Mouse (Mus musculus): ENCODE data around the gene Rab7b. TPM values are rescaled to one million over a fixed set of nuclear protein-coding genes. Genes with fewer than 3 reads are reported as not detected.

The Rab7b gene
- polyA plus RNA-seq, 1 experiment from 2014 or later = 1.6 TPM

DNA sequence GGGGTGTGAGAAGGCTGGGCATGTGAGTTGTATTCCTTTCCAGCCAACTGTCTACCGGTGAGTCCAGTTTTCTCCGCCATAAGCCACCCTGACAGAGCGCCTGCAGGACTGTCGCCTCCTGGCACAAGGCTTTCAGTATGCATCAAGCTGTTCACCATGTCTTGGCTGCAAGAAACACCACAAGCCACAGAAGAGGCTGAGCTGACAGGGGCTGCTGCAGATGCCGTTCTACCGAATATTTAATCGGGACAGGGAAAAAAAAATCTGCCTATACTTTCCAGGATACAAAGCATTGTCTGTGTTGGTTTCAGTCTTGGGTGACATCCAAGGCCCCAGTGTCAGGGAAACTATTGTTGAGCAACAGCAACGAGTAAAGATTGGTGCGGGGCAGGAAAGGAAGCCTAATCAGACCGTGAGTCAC, 63.4 kb downstream of the Rab7b start:
- no peaks in the 10 kb centered on the region for H3K9me3 ChIP-seq (ENCODE audit: control insufficient read depth, low read length)
- H3K27me3 ChIP-seq (ENCODE audit: control insufficient read depth, insufficient read depth, low read length) = no peaks in the 10 kb centered on the region
- 59% methylated on average over 10 of the region's 10 CpGs for WGBS
- H3K4me3 ChIP-seq (replicated peaks; ENCODE audit: low read depth, low read length) = no peak overlapping the region
- H3K36me3 ChIP-seq (ENCODE audit: control insufficient read depth, insufficient read depth, low read length) = no peaks in the 10 kb centered on the region
- no peak overlapping the region for H3K4me2 ChIP-seq (ENCODE audit: low read length)
- no peak for ATAC-seq (ENCODE audit: low FRiP score, low TSS enrichment)
- H3K27ac ChIP-seq (replicated peaks; ENCODE audit: low read depth, low read length) = no peak overlapping the region
- peak; percentile 29 for DNase-seq
- H3K4me1 ChIP-seq (ENCODE audit: control insufficient read depth, insufficient read depth, low read length) = no peaks in the 10 kb centered on the region
- no peak overlapping the region for H3K9ac ChIP-seq (replicated peaks; ENCODE audit: low read length)

GRCm38 (mm10) chr1:131754212-131754829, 65.8 kb downstream of the Rab7b start:
- H3K27ac ChIP-seq (replicated peaks; ENCODE audit: low read depth, low read length) = no peak overlapping the region

DNA sequence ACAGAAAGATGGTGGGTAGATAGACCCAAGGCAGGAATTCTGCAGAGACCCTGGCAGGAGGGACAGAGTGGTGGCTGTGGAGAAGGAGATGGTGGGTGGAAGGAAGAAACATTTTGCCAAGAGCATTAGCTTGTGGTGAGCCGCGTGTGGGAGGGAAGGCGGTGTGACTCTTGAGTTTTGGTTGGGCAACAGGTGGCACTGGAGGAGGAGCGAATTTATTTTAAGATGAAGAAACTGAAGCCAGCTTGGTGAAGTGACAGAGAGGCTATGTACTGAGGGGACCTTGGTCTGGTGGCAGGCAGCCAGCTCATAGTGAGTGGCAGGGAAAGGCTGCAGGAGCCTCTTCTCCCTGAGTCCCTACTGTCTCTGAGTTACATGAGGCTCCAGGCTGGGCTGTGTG, 66.4 kb downstream of the Rab7b start:
- DNase-seq = no peak
- WGBS = 92% methylated on average over 4 of the region's 4 CpGs

More at GRCm38 (mm10) chr1:131754212-131754829, 65.8 kb downstream of the Rab7b start:
- Histone ChIP-seq H3K4me3 (replicated peaks; ENCODE audit: low read depth, low read length) (no peak overlapping the region), H3K4me2 (ENCODE audit: low read length) (no peak overlapping the region), H3K9ac (replicated peaks; ENCODE audit: low read length) (no peak overlapping the region), H3K27me3 (ENCODE audit: control insufficient read depth, insufficient read depth, low read length) (no peaks in the 10 kb centered on the region), H3K9me3 (ENCODE audit: control insufficient read depth, low read length) (no peaks in the 10 kb centered on the region), H3K4me1 (ENCODE audit: control insufficient read depth, insufficient read depth, low read length) (no peaks in the 10 kb centered on the region; the same call in 1 of the 2 replicates), H3K36me3 (ENCODE audit: control insufficient read depth, insufficient read depth, low read length) (no peaks in the 10 kb centered on the region)
- no peak for DNase-seq
- WGBS = 86% methylated on average over 3 of the region's 3 CpGs
- ATAC-seq (ENCODE audit: low FRiP score, low TSS enrichment) = no peak

DNA sequence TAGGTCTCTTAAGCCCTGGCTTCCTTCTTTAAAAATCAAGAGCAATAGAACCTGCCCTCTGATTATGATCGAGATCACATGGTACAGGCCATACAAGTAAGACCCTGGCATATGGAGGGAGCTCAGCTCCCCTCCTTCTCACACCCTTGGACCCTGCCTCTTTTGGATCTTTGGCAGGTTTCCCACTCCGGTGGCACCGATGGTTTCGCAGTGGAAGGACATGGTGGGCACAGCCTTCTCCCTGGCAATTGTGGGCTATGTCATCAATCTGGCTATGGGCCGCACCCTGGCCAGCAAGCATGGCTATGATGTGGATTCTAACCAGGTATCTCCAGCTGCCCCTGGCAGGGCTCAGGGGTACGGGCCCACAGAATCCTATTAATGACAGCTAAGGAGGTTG, 68.7 kb downstream of the Rab7b start:
- 95% methylated on average over 6 of the region's 6 CpGs for WGBS

More for the DNA sequence above, 66.4 kb downstream of the Rab7b start:
- Histone ChIP-seq H3K9me3 (ENCODE audit: control insufficient read depth, low read length) (no peaks in the 10 kb centered on the region), H3K36me3 (ENCODE audit: control insufficient read depth, insufficient read depth, low read length) (no peaks in the 10 kb centered on the region), H3K4me3 (replicated peaks; ENCODE audit: low read depth, low read length) (no peak overlapping the region), H3K4me1 (ENCODE audit: control insufficient read depth, insufficient read depth, low read length) (no peaks in the 10 kb centered on the region; the same call in 1 of the 2 replicates), H3K27ac (replicated peaks; ENCODE audit: low read depth, low read length) (no peak overlapping the region), H3K27me3 (ENCODE audit: control insufficient read depth, insufficient read depth, low read length) (no peaks in the 10 kb centered on the region), H3K9ac (replicated peaks; ENCODE audit: low read length) (no peak overlapping the region), H3K4me2 (ENCODE audit: low read length) (no peak overlapping the region)
- no peak for ATAC-seq (ENCODE audit: low FRiP score, low TSS enrichment)

DNA sequence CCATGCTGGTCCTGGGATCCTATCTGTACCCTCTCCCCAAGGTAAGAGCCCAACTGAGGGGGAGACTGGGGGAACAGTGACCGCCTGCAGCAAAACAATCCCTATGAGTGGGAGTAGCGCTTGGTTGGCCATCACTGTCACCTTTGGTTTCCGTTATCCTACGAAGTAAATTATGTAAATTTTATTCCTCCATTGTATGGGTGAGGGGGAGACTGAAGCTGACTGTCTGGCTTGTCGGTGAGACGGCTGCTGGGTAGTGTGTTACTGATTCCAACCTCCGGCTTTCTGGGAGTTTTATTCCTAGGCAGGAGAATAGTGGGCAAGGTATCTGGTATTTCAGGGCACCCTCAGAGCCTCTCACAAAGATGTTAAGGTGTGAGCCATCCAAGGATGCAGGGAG, 70.3 kb downstream of the Rab7b start:
- no peaks in the 10 kb centered on the region for H3K27me3 ChIP-seq (ENCODE audit: control insufficient read depth, insufficient read depth, low read length)
- H3K9me3 ChIP-seq (ENCODE audit: control insufficient read depth, low read length) = no peaks in the 10 kb centered on the region
- 28% methylated on average over 7 of the region's 7 CpGs for WGBS
- no peak overlapping the region for H3K4me2 ChIP-seq (ENCODE audit: low read length)
- no peak overlapping the region for H3K9ac ChIP-seq (replicated peaks; ENCODE audit: low read length)
- ATAC-seq (ENCODE audit: low FRiP score, low TSS enrichment) (no peak), DNase-seq (no peak)
- no peak overlapping the region for H3K27ac ChIP-seq (replicated peaks; ENCODE audit: low read depth, low read length)
- H3K4me3 ChIP-seq (replicated peaks; ENCODE audit: low read depth, low read length) = no peak overlapping the region
- no peaks in the 10 kb centered on the region for H3K36me3 ChIP-seq (ENCODE audit: control insufficient read depth, insufficient read depth, low read length)
- H3K4me1 ChIP-seq (ENCODE audit: control insufficient read depth, insufficient read depth, low read length) = no peaks in the 10 kb centered on the region; the same call in 1 of the 2 replicates

More for the DNA sequence above, 68.7 kb downstream of the Rab7b start:
- no peak overlapping the region for H3K4me3 ChIP-seq (replicated peaks; ENCODE audit: low read depth, low read length)
- ATAC-seq (ENCODE audit: low FRiP score, low TSS enrichment) (no peak), DNase-seq (no peak)
- H3K27ac ChIP-seq (replicated peaks; ENCODE audit: low read depth, low read length) = no peak overlapping the region
- H3K9ac ChIP-seq (replicated peaks; ENCODE audit: low read length) = no peak overlapping the region
- H3K4me1 ChIP-seq (ENCODE audit: control insufficient read depth, insufficient read depth, low read length) = no peaks in the 10 kb centered on the region; the same call in 1 of the 2 replicates
- no peak overlapping the region for H3K4me2 ChIP-seq (ENCODE audit: low read length)
- no peaks in the 10 kb centered on the region for H3K36me3 ChIP-seq (ENCODE audit: control insufficient read depth, insufficient read depth, low read length)
- H3K27me3 ChIP-seq (ENCODE audit: control insufficient read depth, insufficient read depth, low read length) = no peaks in the 10 kb centered on the region
- no peaks in the 10 kb centered on the region for H3K9me3 ChIP-seq (ENCODE audit: control insufficient read depth, low read length)

- no peak overlapping the region for H3K9ac ChIP-seq (replicated peaks; ENCODE audit: low read length)
- H3K4me3 ChIP-seq (replicated peaks; ENCODE audit: low read depth, low read length) = no peak overlapping the region
- WGBS = 70% methylated on average over 9 of the region's 9 CpGs
- no peak overlapping the region for H3K27ac ChIP-seq (replicated peaks; ENCODE audit: low read depth, low read length)
- no peaks in the 10 kb centered on the region for H3K9me3 ChIP-seq (ENCODE audit: control insufficient read depth, low read length)
- DNase-seq (no peak), ATAC-seq (ENCODE audit: low FRiP score, low TSS enrichment) (no peak)
- H3K4me2 ChIP-seq (ENCODE audit: low read length) = no peak overlapping the region
- no peaks in the 10 kb centered on the region; the same call in 1 of the 2 replicates for H3K4me1 ChIP-seq (ENCODE audit: control insufficient read depth, insufficient read depth, low read length)
- H3K27me3 ChIP-seq (ENCODE audit: control insufficient read depth, insufficient read depth, low read length) = no peaks in the 10 kb centered on the region
- no peaks in the 10 kb centered on the region for H3K36me3 ChIP-seq (ENCODE audit: control insufficient read depth, insufficient read depth, low read length)
Measured at GRCm38 (mm10) chr1:131759667-131760427, 71.4 kb downstream of the Rab7b start.

DNA sequence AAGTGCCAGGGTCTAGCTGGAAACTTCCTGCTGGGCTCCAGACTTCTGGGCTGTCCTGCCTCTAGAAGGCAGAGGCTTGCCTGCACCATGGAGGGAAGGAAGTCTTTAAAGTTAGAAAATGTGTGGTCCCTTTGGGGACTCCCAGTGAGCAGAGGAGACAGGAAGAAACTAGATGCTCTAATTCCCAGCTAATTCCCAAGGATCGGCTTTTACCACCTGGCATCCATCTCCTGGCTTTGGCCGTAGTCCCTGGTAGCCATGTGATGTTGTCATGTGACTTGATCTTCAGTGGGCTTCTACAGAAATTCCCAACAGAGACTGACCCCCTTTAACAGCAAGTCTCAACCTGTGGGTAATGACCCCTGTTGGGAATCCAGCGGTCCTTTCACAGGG, 71.9 kb downstream of the Rab7b start:
- no peak for DNase-seq
- WGBS = 89% methylated on average over 3 of the region's 3 CpGs
- H3K27ac ChIP-seq (replicated peaks; ENCODE audit: low read depth, low read length) = no peak overlapping the region
- H3K4me1 ChIP-seq (ENCODE audit: control insufficient read depth, insufficient read depth, low read length) = no peaks in the 10 kb centered on the region; the same call in 1 of the 2 replicates
- no peak overlapping the region for H3K9ac ChIP-seq (replicated peaks; ENCODE audit: low read length)
- no peaks in the 10 kb centered on the region for H3K27me3 ChIP-seq (ENCODE audit: control insufficient read depth, insufficient read depth, low read length)
- H3K9me3 ChIP-seq (ENCODE audit: control insufficient read depth, low read length) = no peaks in the 10 kb centered on the region
- no peak for ATAC-seq (ENCODE audit: low FRiP score, low TSS enrichment)
- H3K4me2 ChIP-seq (ENCODE audit: low read length) = no peak overlapping the region
- H3K36me3 ChIP-seq (ENCODE audit: control insufficient read depth, insufficient read depth, low read length) = no peaks in the 10 kb centered on the region
- no peak overlapping the region for H3K4me3 ChIP-seq (replicated peaks; ENCODE audit: low read depth, low read length)

- no peak for ATAC-seq (ENCODE audit: low FRiP score, low TSS enrichment)
- H3K27ac ChIP-seq (replicated peaks; ENCODE audit: low read depth, low read length) = no peak overlapping the region
- H3K4me3 ChIP-seq (replicated peaks; ENCODE audit: low read depth, low read length) = no peak overlapping the region
- 90% methylated on average over 13 of the region's 13 CpGs for WGBS
- H3K36me3 ChIP-seq (ENCODE audit: control insufficient read depth, insufficient read depth, low read length) = no peaks in the 10 kb centered on the region
- no peak overlapping the region for H3K4me2 ChIP-seq (ENCODE audit: low read length)
- no peaks in the 10 kb centered on the region for H3K27me3 ChIP-seq (ENCODE audit: control insufficient read depth, insufficient read depth, low read length)
- no peaks in the 10 kb centered on the region; the same call in 1 of the 2 replicates for H3K4me1 ChIP-seq (ENCODE audit: control insufficient read depth, insufficient read depth, low read length)
- no peak overlapping the region for H3K9ac ChIP-seq (replicated peaks; ENCODE audit: low read length)
- no peaks in the 10 kb centered on the region for H3K9me3 ChIP-seq (ENCODE audit: control insufficient read depth, low read length)
- DNase-seq = no peak
Measured at GRCm38 (mm10) chr1:131761079-131761831, 72.8 kb downstream of the Rab7b start.
